Mouse (Mus musculus) heart, postnatal 0 days (tissue): Measurements from ENCODE around the gene Meis2. TPM values are rescaled to one million over a fixed set of nuclear protein-coding genes. Genes with fewer than 3 reads are reported as not detected.

Experiments used
- ATAC-seq: fragments of 200-750 bp; cut with Nextera tagmentation; 2 replicates; pipeline ENCODE4 v1.8.0; 2017; ENCODE audit warnings: low read depth, moderate number of reproducible peaks, moderate library complexity; ENCODE audit not compliant: insufficient read depth
- DNase-seq: peaks from one replicate; pipeline ENCODE4 v3.0.0-alpha.2; 2016; ENCODE audit warnings: low spot score
- H3K27ac ChIP-seq: fragments of 300-500 bp; sonication (generic); 2 replicates; pipeline ENCODE4 v1.5.1; 2014; ENCODE audit warnings: low read depth, mild to moderate bottlenecking
- H3K27me3 ChIP-seq: fragments of 300-500 bp; sonication (generic); 2 replicates; pipeline ENCODE4 v1.6.1; 2014; ENCODE audit warnings: low read length, mixed read lengths; ENCODE audit not compliant: control insufficient read depth, insufficient read depth
- H3K36me3 ChIP-seq: fragments of 300-500 bp; sonication (generic); replicated peaks from 2 replicates; pipeline ENCODE4 v1.6.1; 2014; ENCODE audit warnings: low read length, mixed read lengths; ENCODE audit not compliant: control insufficient read depth, insufficient read depth
- H3K4me1 ChIP-seq: fragments of 300-500 bp; sonication (generic); 2 replicates; pipeline ENCODE4 v1.6.1; 2014; ENCODE audit warnings: antibody characterized with exemption; ENCODE audit not compliant: control insufficient read depth, insufficient read depth
- H3K4me2 ChIP-seq: fragments of 300-500 bp; sonication (generic); 2 replicates; pipeline ENCODE4 v1.6.1; 2014; ENCODE audit warnings: low read depth, mild to moderate bottlenecking, low read length, moderate library complexity
- H3K4me3 ChIP-seq: fragments of 300-500 bp; sonication (generic); 2 replicates; pipeline ENCODE4 v1.5.1; 2014; ENCODE audit warnings: low read depth, low read length
- H3K9ac ChIP-seq: fragments of 300-500 bp; sonication (generic); replicated peaks from 2 replicates; pipeline ENCODE4 v1.6.1; 2014; ENCODE audit warnings: low read depth, low read length, mixed read lengths
- H3K9me3 ChIP-seq: fragments of 300-500 bp; sonication (generic); replicated peaks from 2 replicates; pipeline ENCODE4 v1.6.1; 2016; ENCODE audit warnings: low read length; ENCODE audit not compliant: control insufficient read depth
- CTCF ChIP-seq: IDR thresholded peaks from 2 replicates; pipeline ENCODE4 v1.5.1; 2016; ENCODE audit warnings: antibody characterized with exemption, control low read depth, low read depth
- EP300 ChIP-seq: IDR thresholded peaks from 2 replicates; pipeline ENCODE4 v1.6.1; 2016; ENCODE audit warnings: antibody characterized with exemption, low read depth
- WGBS: fragments of 180-500 bp; shearing (Covaris S2); extraction: QIAGEN DNeasy Blood & Tissue Kit; methylation state at CpG from one replicate; pipeline ENCODE4 v1.1.7; 2014; 5-methylcytosine and 5-hydroxymethylcytosine counted together
- polyA plus RNA-seq: library from polyadenylated mRNA; unstranded; fragments of >200 nt; fragmentation: Nextera tagmentation; extraction: Ambion mirVana; gene quantifications from 2 replicates; pipeline ENCODE4 v1.2.1, GENCODE M21; 2015
- total RNA-seq: library from RNA; depleted of rRNA; stranded (reverse); fragments of >200 nt; gene quantifications from 2 replicates; pipeline ENCODE4 v1.2.3, GENCODE M21; 2014; ENCODE audit warnings: low replicate concordance

The Meis2 gene
- total and polyA plus RNA-seq, 2 experiments from 2014 or later = 15.4 to 42.2 TPM

DNA sequence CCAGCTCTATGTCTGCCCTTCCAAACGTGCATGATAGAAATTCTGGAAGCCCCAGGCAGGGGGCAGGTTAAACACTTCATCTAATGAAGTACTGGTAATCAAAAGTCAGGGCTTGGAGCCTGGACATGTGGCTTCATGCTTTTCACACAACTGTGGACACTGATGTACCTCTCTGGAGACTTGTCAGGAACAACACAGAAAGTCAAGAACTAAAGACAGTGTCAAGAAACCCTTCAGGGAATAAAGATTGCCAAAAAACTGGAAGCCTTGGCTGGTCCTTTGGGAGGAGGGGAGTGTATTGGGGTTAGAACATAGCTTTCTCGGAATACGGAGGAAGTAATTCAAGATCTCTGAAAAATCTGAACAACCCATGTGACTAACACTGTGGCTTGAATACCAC, 37.5 kb downstream of the Meis2 start:
- WGBS = 44% methylated on average over 3 of the region's 3 CpGs
- TF ChIP-seq CTCF (no peak), EP300 (no peak)
- peak; percentile 51; the same call in 1 of the 2 replicates for ATAC-seq
- Histone ChIP-seq H3K9me3 (no peaks in the 10 kb centered on the region), H3K9ac (no peak overlapping the region), H3K27me3 (no peaks in the 10 kb centered on the region), H3K36me3 (peaks cover 17% of the 10 kb centered on the region), H3K4me3 (no peak overlapping the region), H3K4me2 (no peak overlapping the region), H3K27ac (no peak overlapping the region), H3K4me1 (peaks cover 4% of the 10 kb centered on the region; the same call in 1 of the 2 replicates)
- no peak for DNase-seq

DNA sequence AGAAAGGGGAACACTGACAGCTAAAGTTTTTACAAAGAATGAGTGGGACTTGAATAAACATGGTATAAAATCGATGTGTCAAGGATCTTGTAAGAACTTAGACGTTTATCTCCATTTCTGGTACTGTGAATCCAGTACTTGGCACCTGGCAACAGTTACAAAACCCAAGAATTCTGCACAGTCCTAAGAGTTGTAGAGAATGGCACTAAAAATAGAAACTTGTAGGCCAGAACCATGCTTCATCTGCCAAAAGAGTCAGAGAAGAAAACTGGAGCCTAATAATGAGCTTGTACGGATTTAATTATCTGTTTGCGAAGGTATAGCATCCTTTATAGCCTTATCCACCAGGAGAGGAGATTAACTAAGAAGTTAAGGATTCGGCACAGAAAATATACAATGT, 42.8 kb downstream of the Meis2 start:
- Histone ChIP-seq H3K4me3 (no peak overlapping the region), H3K4me2 (no peak overlapping the region), H3K4me1 (peaks cover 26% of the 10 kb centered on the region), H3K9me3 (no peaks in the 10 kb centered on the region), H3K9ac (no peak overlapping the region), H3K27me3 (no peaks in the 10 kb centered on the region), H3K27ac (peak overlapping the region; percentile 36), H3K36me3 (0 out of 2 replicates have a peak, but pooled peaks cover 4% of the 10 kb centered on the region)
- ATAC-seq = peak; percentile 50; the same call in 1 of the 2 replicates
- DNase-seq = peak; percentile 58
- TF ChIP-seq EP300 = no peak
- no peak for TF ChIP-seq CTCF
- WGBS = 47% methylated on average over 5 of the region's 5 CpGs

DNA sequence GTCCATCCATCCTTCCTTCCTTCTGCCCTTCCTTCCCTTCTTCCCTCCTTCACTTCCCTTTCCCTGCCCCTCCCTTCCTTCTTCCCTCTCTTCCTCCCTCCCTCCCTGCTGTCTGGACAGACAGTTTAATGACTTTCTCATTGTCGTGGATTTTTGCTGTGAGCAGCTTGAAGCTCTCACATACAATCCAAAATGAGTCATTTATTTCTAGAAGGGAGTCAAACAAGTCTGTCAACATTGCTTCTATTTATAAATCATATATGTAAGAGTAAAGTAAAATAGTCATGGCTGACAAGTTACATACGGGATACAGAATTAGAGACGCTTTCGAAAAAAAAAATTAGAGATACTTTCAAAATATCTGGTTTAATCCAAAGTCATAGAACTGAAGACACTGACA, 43.7 kb downstream of the Meis2 start:
- 60% methylated on average over 4 of the region's 4 CpGs for WGBS
- 0 out of 2 replicates have a peak, but pooled peaks cover 4% of the 10 kb centered on the region for H3K36me3 ChIP-seq

DNA sequence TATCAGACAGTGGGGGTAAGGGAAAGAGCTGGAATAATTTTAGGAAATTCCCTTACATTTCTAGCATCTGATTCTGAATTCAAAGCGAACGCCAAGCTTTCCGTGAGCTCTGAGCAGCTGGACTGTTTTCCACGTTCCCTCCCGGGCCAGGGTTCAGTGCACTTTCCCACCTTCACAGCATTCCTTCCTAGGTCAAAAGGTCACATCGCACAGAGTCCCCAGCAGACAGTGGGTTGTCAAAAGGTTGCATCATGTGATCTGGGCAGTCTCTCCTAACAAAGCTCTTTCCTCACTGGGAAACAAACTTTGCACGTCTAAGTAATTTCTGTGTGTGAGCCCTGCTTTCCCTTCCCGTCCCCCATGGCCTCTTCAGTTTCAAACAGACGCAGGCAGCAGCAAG, 44.6 kb downstream of the Meis2 start:
- no peaks in the 10 kb centered on the region for H3K9me3 ChIP-seq
- H3K36me3 ChIP-seq = 0 out of 2 replicates have a peak, but pooled peaks cover 4% of the 10 kb centered on the region
- peaks cover 26% of the 10 kb centered on the region for H3K4me1 ChIP-seq
- 0 out of 2 replicates have a peak overlapping the region, but pooled peaks have one; percentile 3 for H3K9ac ChIP-seq
- no peaks in the 10 kb centered on the region for H3K27me3 ChIP-seq
- DNase-seq (no peak), ATAC-seq (peak; percentile 60)
- no peak overlapping the region for H3K4me3 ChIP-seq
- 9% methylated on average over 9 of the region's 9 CpGs for WGBS
- TF ChIP-seq CTCF (no peak), EP300 (no peak)
- H3K4me2 ChIP-seq = peak overlapping the region; percentile 22
- peak overlapping the region; percentile 57 for H3K27ac ChIP-seq

More for the DNA sequence above, 43.7 kb downstream of the Meis2 start:
- ATAC-seq (no peak), DNase-seq (no peak)
- Histone ChIP-seq H3K4me1 (peaks cover 26% of the 10 kb centered on the region), H3K4me2 (no peak overlapping the region), H3K4me3 (no peak overlapping the region), H3K9ac (no peak overlapping the region), H3K27me3 (no peaks in the 10 kb centered on the region), H3K27ac (peak overlapping the region; percentile 57), H3K9me3 (no peaks in the 10 kb centered on the region)
- TF ChIP-seq CTCF (no peak), EP300 (no peak)

DNA sequence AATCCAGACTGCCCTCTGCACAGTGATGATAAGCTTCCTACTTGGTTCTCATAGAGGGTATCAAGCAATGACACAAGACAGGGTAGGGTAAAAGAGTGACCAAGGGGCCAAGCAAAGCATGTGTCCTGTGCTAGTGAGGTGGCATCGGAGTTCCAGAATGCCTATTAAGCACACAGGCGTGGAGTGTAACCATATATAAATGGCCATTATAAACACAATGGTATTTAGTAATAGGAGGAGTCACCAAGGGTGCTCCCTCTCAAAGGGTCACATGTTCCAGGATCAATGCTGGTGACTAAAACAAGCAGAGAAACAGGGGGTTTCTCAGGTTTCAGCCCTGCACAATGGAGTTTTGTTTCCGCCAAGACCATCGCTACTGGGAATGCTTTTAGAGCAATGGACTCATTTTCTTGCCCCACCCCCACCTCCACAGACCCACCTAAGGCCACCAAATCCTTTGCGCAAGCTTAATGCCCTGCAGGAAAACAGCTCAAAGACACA, 45.1 kb downstream of the Meis2 start:
- Histone ChIP-seq H3K27ac (0 out of 2 replicates have a peak overlapping the region, but pooled peaks have one; percentile 57), H3K27me3 (no peaks in the 10 kb centered on the region), H3K9me3 (no peaks in the 10 kb centered on the region), H3K4me1 (peaks cover 26% of the 10 kb centered on the region), H3K4me3 (no peak overlapping the region), H3K9ac (no peak overlapping the region), H3K4me2 (peak overlapping the region; percentile 22; the same call in 1 of the 2 replicates), H3K36me3 (0 out of 2 replicates have a peak, but pooled peaks cover 4% of the 10 kb centered on the region)
- peak; percentile 25; the same call in 1 of the 2 replicates for ATAC-seq
- no peak for TF ChIP-seq CTCF
- TF ChIP-seq EP300 = no peak
- DNase-seq = no peak
- 64% methylated on average over 5 of the region's 5 CpGs for WGBS

DNA sequence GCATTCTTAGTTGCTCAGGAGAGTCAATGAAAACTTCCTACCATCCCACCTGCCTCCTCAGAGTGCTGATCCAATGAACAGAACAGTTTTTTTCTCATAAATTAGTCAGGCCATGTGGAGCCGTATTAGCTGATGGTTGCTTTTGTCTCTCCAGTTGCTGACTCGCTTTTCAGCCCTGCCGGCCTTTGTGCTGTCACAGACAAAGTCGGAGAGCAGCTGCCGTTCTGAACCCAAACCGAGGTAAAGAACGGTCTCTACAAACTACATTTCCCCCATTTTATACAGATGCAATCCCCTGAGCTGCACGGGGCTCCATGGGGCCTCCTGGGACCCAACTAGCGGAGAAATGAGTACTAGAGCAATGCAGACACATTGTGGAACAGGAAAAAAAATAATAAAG, 45.7 kb downstream of the Meis2 start:
- WGBS = 65% methylated on average over 9 of the region's 9 CpGs
- Histone ChIP-seq H3K9me3 (no peaks in the 10 kb centered on the region), H3K4me2 (no peak overlapping the region), H3K4me1 (peaks cover 26% of the 10 kb centered on the region), H3K27me3 (no peaks in the 10 kb centered on the region), H3K9ac (no peak overlapping the region), H3K36me3 (0 out of 2 replicates have a peak, but pooled peaks cover 1% of the 10 kb centered on the region), H3K27ac (no peak overlapping the region), H3K4me3 (no peak overlapping the region)
- no peak for TF ChIP-seq EP300
- no peak for TF ChIP-seq CTCF
- ATAC-seq (no peak), DNase-seq (no peak)
